In genomic region chr7:100190778-100191177, GRCm38 (mm10) we compare ENCODE assay signal across 9 mouse cellular contexts. TPM values are rescaled to one million over a fixed set of nuclear protein-coding genes. Genes with fewer than 3 reads are reported as not detected.
A peak's percentile ranks its signal among the peaks of the same experiment; 100 is the strongest.
DNase-seq lines count a peak whose midpoint lies in the region; ATAC-seq and TF ChIP-seq lines count a peak whose summit lies in the region.
"Had no signal": no experiment of that assay in that cellular context is flagged by ENCODE, and none has a peak within 500 bp of the region (broad histone marks: within the 10 kb centered on the region; RNA-seq: fewer than 3 reads in every experiment).

No protein-coding gene starts in this region.

- H3K9me3 ChIP-seq in midbrain, embryonic 11.5 days (ENCODE audit: control insufficient read depth, low read length) = no peaks in the 10 kb centered on the region
- no peaks in the 10 kb centered on the region for H3K9me3 ChIP-seq in stomach, embryonic 14.5 days (ENCODE audit: control insufficient read depth, low read depth, low read length)

- no peaks in the 10 kb centered on the region for H3K36me3 ChIP-seq in midbrain, embryonic 11.5 days (ENCODE audit: control insufficient read depth, insufficient read depth, low read length)
- H3K36me3 ChIP-seq in stomach, embryonic 14.5 days (ENCODE audit: control insufficient read depth, insufficient read depth, low read length) = no peaks in the 10 kb centered on the region

- H3K9ac ChIP-seq in midbrain, embryonic 11.5 days (ENCODE audit: low read length) = no peak overlapping the region
- H3K9ac ChIP-seq in stomach, embryonic 14.5 days (replicated peaks; ENCODE audit: low read depth, low read length) = no peak overlapping the region

- intact Hi-C loops in heart, postnatal 36 days (cut with DNase I) = loop anchor here (1.0 kb wide), 1 partner anchor 44 kb away; no protein-coding TSS in a partner anchor
- intact Hi-C loops in left cerebral cortex, adult 2 months (cut with DNase I) = loop anchor here (1.0 kb wide), 1 partner anchor 44 kb away; no protein-coding TSS in a partner anchor

- no peaks in the 10 kb centered on the region for H3K4me1 ChIP-seq in midbrain, embryonic 11.5 days (ENCODE audit: control insufficient read depth, insufficient read depth, low read length)
- no peaks in the 10 kb centered on the region for H3K4me1 ChIP-seq in stomach, embryonic 14.5 days (ENCODE audit: control insufficient read depth, insufficient read depth, low read length)

- TF ChIP-seq CTCF in left cerebral cortex, adult 2 months (IDR thresholded peaks at IDR 0.05) = peak; percentile 82

- peak; percentile 75 for DNase-seq in layer of hippocampus, adult 11-12 months (ENCODE audit: low spot score)
- DNase-seq in layer of hippocampus, adult 9-10 months (ENCODE audit: low spot score) = no peak
- peak; percentile 53 for DNase-seq in T-cell, adult 2 months (ENCODE audit: low spot score)
- peak; percentile 43 to 67 for DNase-seq in heart, postnatal 36 days
- peak; percentile 46 to 61 for DNase-seq in left cerebral cortex, adult 2 months (ENCODE audit: extremely low spot score in 1 of 2, low spot score in 2 of 2)
- DNase-seq in midbrain, embryonic 11.5 days (ENCODE audit: low spot score, missing footprints) = peak; percentile 90

- no peak overlapping the region for H3K27ac ChIP-seq in left cerebral cortex, adult 2 months
- H3K27ac ChIP-seq in midbrain, embryonic 11.5 days (ENCODE audit: low read depth, low read length) = no peak overlapping the region
- no peak overlapping the region for H3K27ac ChIP-seq in stomach, embryonic 14.5 days (ENCODE audit: low read length)

- ATAC-seq in common myeloid progenitor, adult 5-6 weeks (replicated peaks; ENCODE audit: low read depth, poor library complexity, severe bottlenecking) = peak; percentile 79
- ATAC-seq in midbrain, embryonic 11.5 days (ENCODE audit: low FRiP score) = peak; percentile 59; the same call in 1 of the 2 replicates
- ATAC-seq in stomach, embryonic 14.5 days (ENCODE audit: insufficient number of reproducible peaks, insufficient read depth, low FRiP score, low read depth) = 0 out of 2 replicates have a peak, but pooled peaks have one; percentile 18

- WGBS in midbrain, embryonic 11.5 days = 9% methylated on average over 4 of the region's 4 CpGs
- WGBS in stomach, embryonic 14.5 days = 3% methylated on average over 4 of the region's 4 CpGs

- H3K27me3 ChIP-seq in midbrain, embryonic 11.5 days (ENCODE audit: control insufficient read depth, insufficient read depth, low read length) = no peaks in the 10 kb centered on the region
- no peaks in the 10 kb centered on the region for H3K27me3 ChIP-seq in stomach, embryonic 14.5 days (ENCODE audit: control insufficient read depth, insufficient read depth, low read length)

- H3K4me3 ChIP-seq in left cerebral cortex, adult 2 months = 0 out of 2 replicates have a peak overlapping the region, but pooled peaks have one; percentile 6
- no peak overlapping the region for H3K4me3 ChIP-seq in midbrain, embryonic 11.5 days (ENCODE audit: low read depth, low read length)
- H3K4me3 ChIP-seq in stomach, embryonic 14.5 days (ENCODE audit: low read depth, low read length) = no peak overlapping the region
- H3K4me3 ChIP-seq: erythroblast, embryonic 14.5 days had no signal

- no peak overlapping the region for H3K4me2 ChIP-seq in midbrain, embryonic 11.5 days
- H3K4me2 ChIP-seq in stomach, embryonic 14.5 days (replicated peaks; ENCODE audit: low read depth, low read length) = no peak overlapping the region

RNA-seq across cellular contexts. Expression of gene Kcne3, which starts 14.5 kb away (rescaled TPM):
- 0.73 and 3.7 TPM in 2 replicates for total RNA-seq in common myeloid progenitor, adult 5-6 weeks (2017)
- total RNA-seq in heart, postnatal 36 days (2021) = under 1 TPM; 0.81 to 1.00 TPM
- total RNA-seq in left cerebral cortex, adult 2 months (2021) = under 1 TPM in 1 of 2 experiments, not detected in 1; 0.48 TPM
- 1.1 and 3.0 TPM in 2 replicates for polyA plus RNA-seq in midbrain, embryonic 11.5 days (2014; fragmentation: Nextera tagmentation; extraction: Ambion mirVana)
- 19.6 and 23.0 TPM in 2 replicates for polyA plus RNA-seq in stomach, embryonic 14.5 days (2014; fragmentation: Nextera tagmentation; extraction: Ambion mirVana)
- polyA plus RNA-seq: erythroblast, embryonic 14.5 days had no signal

RNA-seq across cellular contexts. Expression of gene Lipt2, which starts 31.7 kb away (rescaled TPM):
- 5.6 and 9.6 TPM in 2 replicates for total RNA-seq in common myeloid progenitor, adult 5-6 weeks (2017)
- 1 to 10 TPM; 5.5 to 5.7 TPM for total RNA-seq in heart, postnatal 36 days (2021)
- 1 to 10 TPM; 4.5 to 5.3 TPM for total RNA-seq in left cerebral cortex, adult 2 months (2021)
- polyA plus RNA-seq in midbrain, embryonic 11.5 days (2014; fragmentation: Nextera tagmentation; extraction: Ambion mirVana) = 16.7 and 18.7 TPM in 2 replicates
- polyA plus RNA-seq in stomach, embryonic 14.5 days (2014; fragmentation: Nextera tagmentation; extraction: Ambion mirVana) = 23.6 and 25.7 TPM in 2 replicates

RNA-seq across cellular contexts. Expression of gene Pgm2l1, which starts 36.4 kb away (rescaled TPM):
- 14.5 and 20.1 TPM in 2 replicates for total RNA-seq in common myeloid progenitor, adult 5-6 weeks (2017)
- total RNA-seq in heart, postnatal 36 days (2021) = 1 to 10 TPM; 6.4 to 8.6 TPM
- 100 to 1,000 TPM; 278 to 282 TPM for total RNA-seq in left cerebral cortex, adult 2 months (2021)
- 8.0 and 9.3 TPM in 2 replicates for polyA plus RNA-seq in midbrain, embryonic 11.5 days (2014; fragmentation: Nextera tagmentation; extraction: Ambion mirVana)
- 4.3 and 4.6 TPM in 2 replicates for polyA plus RNA-seq in stomach, embryonic 14.5 days (2014; fragmentation: Nextera tagmentation; extraction: Ambion mirVana)

Comparison
In these comparisons a context has a peak if more than half of its experiments do, and no peak if none do; other contexts are left out.
1. ATAC-seq: peak in every context shown above with its lines; median percentile 79 in common myeloid progenitor, adult 5-6 weeks; 59 in midbrain, embryonic 11.5 days; 18 in stomach, embryonic 14.5 days.
2. RNA of gene Pgm2l1, which starts 36.4 kb away (total RNA-seq): 278 to 282 TPM in left cerebral cortex, adult 2 months; 14.5 to 20.1 TPM in common myeloid progenitor, adult 5-6 weeks and 6.4 to 8.6 TPM in heart, postnatal 36 days; every median in the first group is over 10 times any median in the second.